Mouse (Mus musculus) layer of hippocampus, adult 6 months (tissue): ENCODE measurements around the gene Pla2g16. TPM values are rescaled to one million over a fixed set of nuclear protein-coding genes. Genes with fewer than 3 reads are reported as not detected.

Experiments used
- long read RNA-seq, 2 experiments: library from polyadenylated mRNA; unstranded; transcript quantifications; one replicate each; pipeline ENCODE4 v2.0.0; 2019 to 2020
- polyA plus RNA-seq: library from polyadenylated mRNA; unstranded; fragments of <200 nt; fragmentation: Nextera tagmentation; gene quantifications from 2 replicates; pipeline ENCODE4 v1.2.3, GENCODE M21; 2021

Pla2g16 gene
- polyA plus RNA-seq: 20.5 and 27.7 TPM in 2 replicates
- long read RNA-seq, experiment 1, transcript Pla2g16-203 (5 exons, 1,901 nt): minor isoform, 6 of 45 reads
- long read RNA-seq, experiment 1, transcript Pla2g16-201 (5 exons, 3,523 nt): major isoform, 25 of 45 reads
- long read RNA-seq, experiment 1, partial matches to known transcripts: 11 of 45 reads
- long read RNA-seq, experiment 1, other reads (novel, unspliced or antisense): 3 of 45 reads
- long read RNA-seq, experiment 2, transcript Pla2g16-201 (5 exons, 3,523 nt): major isoform, 23 of 46 reads
- long read RNA-seq, experiment 2, transcript Pla2g16-203 (5 exons, 1,901 nt): minor isoform, 8 of 46 reads
- long read RNA-seq, experiment 2, partial matches to known transcripts: 12 of 46 reads
- long read RNA-seq, experiment 2, other reads (novel, unspliced or antisense): 3 of 46 reads

GRCm38 (mm10) chr19:7557328-7557822, at the start of gene Pla2g16:
Gene Pla2g16 (plus strand): TSS chr19:7557459.

GRCm38 (mm10) chr19:7606801-7607689, 49.8 kb downstream of the Pla2g16 start, which contains the start of gene Lgals12:
Gene Lgals12 (minus strand): TSS chr19:7607193.

GRCm38 (mm10) chr19:7611942-7612757, 54.9 kb downstream of the Pla2g16 start, which contains the start of gene Hrasls5:
Gene Hrasls5 (plus strand): TSS chr19:7612541.

Other genes starting within 250 kb of the Pla2g16 start
- gene Mark2, start 215.6 kb upstream of the Pla2g16 start, polyA plus RNA-seq: 21.9 and 29.5 TPM in 2 replicates
- gene Spindoc, start 174.5 kb upstream of the Pla2g16 start, polyA plus RNA-seq: 3.1 and 3.8 TPM in 2 replicates
- gene 2700081O15Rik, start 139.8 kb upstream of the Pla2g16 start, polyA plus RNA-seq: 1.7 and 1.8 TPM in 2 replicates
- 575 and 621 TPM in 2 replicates for gene Rtn3, start 74.2 kb upstream of the Pla2g16 start, polyA plus RNA-seq
- 5.2 and 5.5 TPM in 2 replicates for gene Atl3, start 63.4 kb upstream of the Pla2g16 start, polyA plus RNA-seq
- not detected in 2 replicates for gene Lgals12, start 49.7 kb downstream of the Pla2g16 start, polyA plus RNA-seq
- not detected in 2 replicates for gene Hrasls5, start 55.1 kb downstream of the Pla2g16 start, polyA plus RNA-seq
- gene Slc22a19, start 153.9 kb downstream of the Pla2g16 start, polyA plus RNA-seq: not detected in 2 replicates
- gene Slc22a26, start 245.2 kb downstream of the Pla2g16 start, polyA plus RNA-seq: not detected in 2 replicates